Mouse (Mus musculus) intestine, embryonic 15.5 days (tissue): ENCODE data around the gene Myadm. TPM values are rescaled to one million over a fixed set of nuclear protein-coding genes. Genes with fewer than 3 reads are reported as not detected.
A peak's percentile ranks its signal among the peaks of the same experiment; 100 is the strongest.
"Not testable (repeated sequence)": the region's sequence is repeated elsewhere in the genome, so short reads cannot be mapped to it uniquely, and the experiment has no call there.

ENCODE experiments used
- ATAC-seq: fragments of 200-750 bp; cut with Nextera tagmentation; 2 replicates; pipeline ENCODE4 v1.8.0; 2017; ENCODE audit warnings: moderate TSS enrichment, moderate library complexity
- H3K27ac ChIP-seq: fragments of 300-500 bp; sonication (generic); 2 replicates; pipeline ENCODE4 v1.5.1; 2015; ENCODE audit warnings: mild to moderate bottlenecking, inconsistent platforms
- H3K27me3 ChIP-seq: fragments of 300-500 bp; sonication (generic); replicated peaks from 2 replicates; pipeline ENCODE4 v1.6.1; 2015; ENCODE audit warnings: inconsistent platforms
- H3K36me3 ChIP-seq: fragments of 300-500 bp; sonication (generic); 2 replicates; pipeline ENCODE4 v1.6.1; 2015; ENCODE audit warnings: inconsistent platforms
- H3K4me1 ChIP-seq: fragments of 300-500 bp; sonication (generic); replicated peaks from 2 replicates; pipeline ENCODE4 v1.6.1; 2015; ENCODE audit warnings: inconsistent platforms
- H3K4me2 ChIP-seq: fragments of 300-500 bp; sonication (generic); replicated peaks from 2 replicates; pipeline ENCODE4 v1.6.1; 2015; ENCODE audit warnings: mild to moderate bottlenecking, inconsistent platforms
- H3K4me3 ChIP-seq: fragments of 300-500 bp; sonication (generic); replicated peaks from 2 replicates; pipeline ENCODE4 v1.5.1; 2015; ENCODE audit warnings: inconsistent platforms
- H3K9ac ChIP-seq: fragments of 300-500 bp; sonication (generic); 2 replicates; pipeline ENCODE4 v1.6.1; 2015; ENCODE audit warnings: inconsistent platforms
- H3K9me3 ChIP-seq: fragments of 300-500 bp; sonication (generic); 2 replicates; pipeline ENCODE4 v1.6.1; 2016; ENCODE audit warnings: inconsistent platforms
- WGBS: fragments of 180-500 bp; shearing (Covaris S2); methylation state at CpG from one replicate; pipeline ENCODE4 v1.1.7; 2015; 5-methylcytosine and 5-hydroxymethylcytosine counted together
- polyA plus RNA-seq: library from polyadenylated mRNA; unstranded; fragments of >200 nt; fragmentation: Nextera tagmentation; extraction: Ambion mirVana; gene quantifications from 2 replicates; pipeline ENCODE4 v1.2.1, GENCODE M21; 2015

The Myadm gene
- polyA plus RNA-seq, 1 experiment from 2014 or later = 131 TPM

GRCm38 (mm10) chr7:3275455-3276170 lies 13.3 kb upstream of the Myadm start:
- WGBS = 36% methylated on average over 6 of the region's 6 CpGs
- Histone ChIP-seq H3K36me3 (no peaks in the 10 kb centered on the region), H3K4me2 (no peak overlapping the region), H3K9ac (no peak overlapping the region), H3K27me3 (no peaks in the 10 kb centered on the region), H3K4me1 (0 out of 2 replicates have a peak, but pooled peaks cover 3% of the 10 kb centered on the region), H3K4me3 (no peak overlapping the region), H3K27ac (peak overlapping the region; percentile 70), H3K9me3 (no peaks in the 10 kb centered on the region)
- ATAC-seq = peak; percentile 75

- ATAC-seq, H3K36me3 ChIP-seq, H3K4me2 ChIP-seq, H3K27ac ChIP-seq, H3K9me3 ChIP-seq, H3K4me3 ChIP-seq, H3K27me3 ChIP-seq, H3K9ac ChIP-seq, H3K4me1 ChIP-seq: not testable (repeated sequence)
- WGBS = 55% methylated on average over 4 of the region's 4 CpGs
Observed at GRCm38 (mm10) chr7:3276781-3277180, 12.1 kb upstream of the Myadm start.

DNA sequence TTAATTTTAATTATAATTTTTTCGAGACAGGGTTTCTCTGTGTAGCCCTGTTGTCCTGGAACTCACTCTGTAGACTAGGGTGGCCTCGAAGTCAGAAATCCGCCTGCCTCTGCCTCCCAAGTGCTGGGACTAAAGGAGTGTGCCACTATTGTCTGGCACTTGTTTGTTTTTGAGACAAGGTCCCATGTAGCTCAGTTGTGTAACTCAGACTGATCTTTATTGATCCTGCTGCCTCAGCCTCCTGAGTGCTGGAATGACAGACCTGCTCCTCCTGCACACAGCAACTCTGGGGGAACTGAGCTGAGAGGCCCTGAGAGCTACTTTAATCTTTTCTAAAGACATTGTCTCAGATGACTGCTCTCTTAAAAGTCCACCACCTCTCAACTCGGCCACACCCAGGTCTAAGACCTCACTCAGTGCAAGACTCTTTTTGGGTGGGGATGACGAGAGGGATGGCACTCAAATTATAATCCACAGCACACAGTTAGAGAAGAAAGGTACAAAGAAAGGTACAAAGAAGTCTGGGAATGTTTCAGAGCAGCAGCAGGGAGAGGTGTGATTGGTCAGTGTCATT lies 8.7 kb upstream of the Myadm start:
- Histone ChIP-seq H3K9ac (no peak overlapping the region), H3K4me3 (no peak overlapping the region), H3K36me3 (no peaks in the 10 kb centered on the region), H3K4me2 (no peak overlapping the region), H3K27ac (no peak overlapping the region), H3K9me3 (no peaks in the 10 kb centered on the region), H3K27me3 (no peaks in the 10 kb centered on the region), H3K4me1 (0 out of 2 replicates have a peak, but pooled peaks cover 3% of the 10 kb centered on the region)
- no peak for ATAC-seq
- 73% methylated on average over 5 of the region's 5 CpGs for WGBS

DNA sequence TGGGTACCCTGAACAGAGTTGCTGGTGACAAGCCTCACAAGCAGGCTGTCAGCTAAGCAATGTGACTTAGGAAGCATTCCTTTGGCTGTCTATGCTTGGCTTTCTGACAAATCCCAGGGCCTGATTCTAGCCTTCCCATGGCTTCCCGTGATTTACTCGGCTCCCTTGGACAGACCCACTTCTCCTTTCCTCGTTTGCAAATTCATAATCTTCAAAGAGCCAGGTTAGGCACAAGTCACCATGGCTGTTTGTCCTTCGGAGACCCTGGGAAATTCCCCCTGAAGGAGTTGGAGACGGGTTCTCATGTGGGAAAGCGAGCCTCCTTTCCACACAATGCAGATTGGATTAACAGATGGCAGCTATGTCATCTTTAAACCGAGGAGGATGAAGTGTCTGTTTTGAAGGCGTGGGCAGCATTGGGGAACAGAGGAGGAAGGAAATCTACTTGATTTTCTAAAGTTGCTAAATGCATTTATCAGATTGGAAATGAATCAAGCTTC lies 8.2 kb upstream of the Myadm start:
- Histone ChIP-seq H3K36me3 (no peaks in the 10 kb centered on the region), H3K9me3 (no peaks in the 10 kb centered on the region), H3K4me3 (no peak overlapping the region), H3K4me1 (no peaks in the 10 kb centered on the region), H3K27me3 (no peaks in the 10 kb centered on the region), H3K4me2 (no peak overlapping the region), H3K9ac (no peak overlapping the region), H3K27ac (no peak overlapping the region)
- ATAC-seq = no peak
- WGBS = 41% methylated on average over 8 of the region's 8 CpGs

- Histone ChIP-seq H3K4me2 (no peak overlapping the region), H3K27me3 (no peaks in the 10 kb centered on the region), H3K4me1 (no peaks in the 10 kb centered on the region), H3K9ac (no peak overlapping the region), H3K4me3 (no peak overlapping the region), H3K9me3 (no peaks in the 10 kb centered on the region), H3K36me3 (no peaks in the 10 kb centered on the region), H3K27ac (no peak overlapping the region)
- ATAC-seq = no peak
- WGBS = 76% methylated on average over 6 of the region's 6 CpGs
Observed at GRCm38 (mm10) chr7:3281741-3282140, 7.1 kb upstream of the Myadm start.

- H3K27me3 ChIP-seq = no peaks in the 10 kb centered on the region
- 88% methylated on average over 11 of the region's 11 CpGs for WGBS
- H3K27ac ChIP-seq = no peak overlapping the region
- H3K9ac ChIP-seq = no peak overlapping the region
- no peak overlapping the region for H3K4me3 ChIP-seq
- no peaks in the 10 kb centered on the region for H3K9me3 ChIP-seq
- no peaks in the 10 kb centered on the region for H3K36me3 ChIP-seq
- no peak overlapping the region for H3K4me2 ChIP-seq
- peaks cover 8% of the 10 kb centered on the region; the same call in 1 of the 2 replicates for H3K4me1 ChIP-seq
- no peak for ATAC-seq
Observed at GRCm38 (mm10) chr7:3283081-3283875, 5.6 kb upstream of the Myadm start.

DNA sequence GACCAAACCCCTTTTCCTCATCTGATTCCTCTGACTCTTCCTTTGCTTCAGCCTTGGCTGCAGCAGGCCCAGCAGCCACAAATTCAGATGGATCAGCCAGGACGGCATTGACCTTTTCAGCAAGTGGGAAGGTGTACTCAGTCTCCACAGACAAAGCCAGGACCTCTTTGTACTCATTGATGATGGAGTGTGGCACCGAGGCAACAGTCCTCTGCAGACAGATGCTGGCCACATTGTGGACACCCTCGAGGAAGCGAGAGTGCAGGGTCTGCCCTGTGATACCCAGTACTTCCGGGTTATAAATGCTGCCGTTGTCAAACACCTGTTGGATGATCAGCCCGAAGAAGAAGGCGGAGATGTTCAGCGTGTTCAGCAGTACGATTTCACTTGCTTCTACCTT lies 4.3 kb upstream of the Myadm start:
- H3K4me2 ChIP-seq = no peak overlapping the region
- no peaks in the 10 kb centered on the region for H3K27me3 ChIP-seq
- H3K36me3 ChIP-seq = no peaks in the 10 kb centered on the region
- no peak overlapping the region for H3K27ac ChIP-seq
- no peaks in the 10 kb centered on the region for H3K9me3 ChIP-seq
- H3K4me1 ChIP-seq = peaks cover 9% of the 10 kb centered on the region; the same call in 1 of the 2 replicates
- 80% methylated on average over 10 of the region's 10 CpGs for WGBS
- no peak overlapping the region for H3K9ac ChIP-seq
- no peak overlapping the region for H3K4me3 ChIP-seq
- no peak for ATAC-seq

DNA sequence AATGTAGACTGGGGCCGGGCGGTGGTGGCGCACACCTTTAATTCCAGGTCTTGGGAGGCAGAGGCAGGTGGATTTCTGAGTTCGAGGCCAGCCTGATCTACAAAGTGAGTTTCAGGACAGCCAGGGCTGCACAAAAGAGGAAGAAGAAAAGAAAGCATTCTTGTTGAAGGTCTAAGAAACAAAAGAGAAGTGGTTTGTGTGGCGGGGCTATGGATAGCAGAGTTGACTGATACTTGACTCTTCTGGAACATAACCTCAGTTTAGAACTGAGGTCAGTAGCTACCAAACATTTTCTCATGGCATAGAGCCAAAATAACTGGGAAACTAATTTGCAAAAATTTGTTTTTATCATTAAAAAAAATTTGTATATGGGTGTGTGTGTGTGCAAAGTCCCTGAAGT lies 2.8 kb upstream of the Myadm start:
- 90% methylated on average over 5 of the region's 5 CpGs for WGBS
- no peak overlapping the region for H3K27ac ChIP-seq
- ATAC-seq = no peak

DNA sequence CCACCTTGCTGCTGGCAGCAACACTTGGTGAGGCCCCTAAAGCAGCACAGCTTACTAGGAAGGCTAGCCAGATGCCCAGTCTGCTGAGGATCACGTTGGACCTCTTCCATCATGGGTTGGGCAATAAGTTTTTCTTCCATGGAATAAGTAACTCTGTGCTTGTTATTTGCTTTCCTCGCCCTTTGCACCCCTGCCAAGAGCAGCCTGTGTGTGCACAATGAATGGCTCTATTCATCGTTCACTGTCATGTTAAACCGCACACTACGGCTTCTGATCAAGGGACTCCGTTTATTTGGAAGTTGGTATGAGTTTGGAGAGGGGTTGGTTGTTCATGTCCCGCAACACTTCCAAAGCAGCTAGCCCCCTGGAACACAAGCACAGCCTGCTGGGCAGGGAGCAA lies 1.7 kb upstream of the Myadm start:
- Histone ChIP-seq H3K4me3 (no peak overlapping the region), H3K27ac (peak overlapping the region; percentile 17; the same call in 1 of the 2 replicates), H3K9ac (no peak overlapping the region), H3K9me3 (no peaks in the 10 kb centered on the region), H3K4me1 (peaks cover 15% of the 10 kb centered on the region; the same call in 1 of the 2 replicates), H3K36me3 (no peaks in the 10 kb centered on the region), H3K27me3 (no peaks in the 10 kb centered on the region), H3K4me2 (no peak overlapping the region)
- ATAC-seq = peak; percentile 19
- WGBS = 48% methylated on average over 7 of the region's 7 CpGs

More for the DNA sequence above, 2.8 kb upstream of the Myadm start:
- H3K4me1 ChIP-seq = peaks cover 13% of the 10 kb centered on the region; the same call in 1 of the 2 replicates
- H3K36me3 ChIP-seq = no peaks in the 10 kb centered on the region
- H3K4me2 ChIP-seq = no peak overlapping the region
- H3K9me3 ChIP-seq = no peaks in the 10 kb centered on the region
- H3K27me3 ChIP-seq = no peaks in the 10 kb centered on the region
- no peak overlapping the region for H3K9ac ChIP-seq
- no peak overlapping the region for H3K4me3 ChIP-seq

- ATAC-seq = peak; percentile 80
- peak overlapping the region; percentile 56 for H3K9ac ChIP-seq
- H3K9me3 ChIP-seq = no peaks in the 10 kb centered on the region
- WGBS = under 1% methylated on average over 18 of the region's 18 CpGs
- peak overlapping the region; percentile 94 for H3K27ac ChIP-seq
- peak overlapping the region; percentile 40 for H3K4me3 ChIP-seq
- H3K27me3 ChIP-seq = no peaks in the 10 kb centered on the region
- peaks cover 29% of the 10 kb centered on the region; the same call in 1 of the 2 replicates for H3K4me1 ChIP-seq
- peak overlapping the region; percentile 74 for H3K4me2 ChIP-seq
- 0 out of 2 replicates have a peak, but pooled peaks cover 3% of the 10 kb centered on the region for H3K36me3 ChIP-seq
Observed at GRCm38 (mm10) chr7:3290257-3291033, 1.6 kb downstream of the Myadm start.

DNA sequence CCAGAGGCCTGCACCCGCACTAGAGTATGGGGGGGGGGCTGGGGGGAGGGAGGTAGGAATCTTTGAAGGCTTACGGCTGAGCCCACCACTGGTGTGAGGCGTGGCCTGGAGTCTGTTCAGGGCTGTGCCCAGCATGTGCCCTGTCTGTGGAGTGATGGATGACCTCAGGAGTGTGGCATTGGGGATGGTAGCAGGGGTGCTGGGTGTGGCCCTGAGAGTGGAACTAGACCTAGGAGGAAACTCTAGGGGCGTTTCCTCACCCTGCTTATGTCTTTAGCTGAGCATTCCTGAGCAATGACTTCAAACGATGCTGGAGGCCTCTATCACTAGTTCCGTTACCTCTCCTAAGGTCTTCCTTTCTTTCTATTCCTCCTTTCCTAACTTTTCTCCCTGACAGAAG lies 2.3 kb downstream of the Myadm start:
- WGBS = 15% methylated on average over 6 of the region's 6 CpGs
- Histone ChIP-seq H3K4me3 (peak overlapping the region; percentile 40), H3K9me3 (no peaks in the 10 kb centered on the region), H3K4me2 (peak overlapping the region; percentile 74), H3K4me1 (peaks cover 35% of the 10 kb centered on the region), H3K36me3 (0 out of 2 replicates have a peak, but pooled peaks cover 3% of the 10 kb centered on the region), H3K27ac (peak overlapping the region; percentile 94), H3K27me3 (no peaks in the 10 kb centered on the region), H3K9ac (peak overlapping the region; percentile 45)
- ATAC-seq = peak; percentile 2; the same call in 1 of the 2 replicates
